Mouse (Mus musculus): ENCODE data around the gene Brd7.

DNA sequence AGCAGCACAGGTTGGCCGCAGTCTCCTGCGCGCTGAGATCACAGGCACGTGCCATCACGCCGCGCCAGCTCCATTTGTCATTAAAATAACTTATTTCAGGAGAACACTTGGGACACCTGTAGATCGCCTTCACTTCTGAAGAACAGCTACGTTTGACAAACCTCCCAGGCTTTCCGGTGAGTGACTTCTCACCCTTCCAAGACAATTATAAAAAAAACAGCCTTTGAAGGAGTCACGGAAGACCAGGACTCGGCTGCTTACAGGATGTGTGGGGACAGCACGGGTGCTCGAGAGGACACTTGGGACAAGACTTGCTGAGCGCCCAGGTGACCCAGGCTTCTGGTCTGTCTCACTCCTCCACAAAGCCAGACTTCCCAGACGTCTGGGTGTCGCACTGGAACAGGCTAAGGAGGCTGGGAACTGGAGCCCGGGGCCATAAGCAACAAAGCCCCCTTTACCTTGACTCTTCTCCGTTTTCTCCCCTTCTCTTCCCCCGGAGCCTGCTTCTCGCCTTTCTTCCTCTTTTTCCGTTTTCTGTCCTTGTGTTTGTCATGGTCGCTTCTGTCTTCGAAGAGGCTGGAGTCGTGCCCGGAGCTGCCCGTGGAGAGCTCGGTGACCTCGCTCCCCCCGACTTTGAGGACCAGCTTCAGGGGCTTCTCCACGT lies 818 bp downstream of the Brd7 start:
- TF ChIP-seq CTCF (IDR thresholded peaks at IDR 0.05; ENCODE audit: control insufficient read depth, insufficient read depth, insufficient replicate concordance, low read depth, low read length), result no peak
- no peak for TF ChIP-seq POLR2A (IDR thresholded peaks at IDR 0.05; ENCODE audit: control insufficient read depth, low read depth, low read length)
